Mouse (Mus musculus) adrenal gland, postnatal 14 days (tissue): ENCODE measurements around the gene Kansl1. TPM values are rescaled to one million over a fixed set of nuclear protein-coding genes. Genes with fewer than 3 reads are reported as not detected.
"Not testable (repeated sequence)": the region's sequence is repeated elsewhere in the genome, so short reads cannot be mapped to it uniquely, and the experiment has no call there.

ENCODE experiments used
- DNase-seq: peaks from one replicate; pipeline ENCODE4 v3.0.0; 2021; ENCODE audit warnings: mixed read lengths
- long read RNA-seq, 2 experiments: library from polyadenylated mRNA; stranded (forward); transcript quantifications; one replicate each; pipeline ENCODE4 v2.0.0; 2021
- total RNA-seq: library from RNA; stranded (reverse); gene quantifications from 2 replicates; pipeline ENCODE4 v1.2.3, GENCODE M21; 2021

Kansl1 gene
- 49.7 and 53.7 TPM in 2 replicates for total RNA-seq
- long read RNA-seq, experiment 1, full-length matches to known transcripts = 1 of 7 reads
- long read RNA-seq, experiment 1, partial matches to known transcripts = 2 of 7 reads
- long read RNA-seq, experiment 1, other reads (novel, unspliced or antisense) = 4 of 7 reads
- long read RNA-seq, experiment 2, full-length matches to known transcripts = 1 of 12 reads
- long read RNA-seq, experiment 2, partial matches to known transcripts = 3 of 12 reads
- long read RNA-seq, experiment 2, other reads (novel, unspliced or antisense) = 8 of 12 reads

GRCm38 (mm10) chr11:104468751-104469268 lies at the start of gene Kansl1:
TSS of gene Kansl1 (minus strand) at chr11:104468861.
- peak; percentile 64 for DNase-seq

- peak; percentile 34 for DNase-seq
These were observed 43.8 kb upstream of the Kansl1 start for GRCm38 (mm10) chr11:104512436-104512835.

- DNase-seq = peak; percentile 54
These were observed 41.9 kb upstream of the Kansl1 start for GRCm38 (mm10) chr11:104510606-104511005.

- DNase-seq = no peak
These were observed 39.8 kb upstream of the Kansl1 start for GRCm38 (mm10) chr11:104508455-104508854.

- DNase-seq = no peak
These were observed 19.6 kb upstream of the Kansl1 start for GRCm38 (mm10) chr11:104488292-104488691.

GRCm38 (mm10) chr11:104481971-104482370 lies 13.3 kb upstream of the Kansl1 start:
- no peak for DNase-seq

GRCm38 (mm10) chr11:104479505-104479904 lies 10.8 kb upstream of the Kansl1 start:
- DNase-seq = no peak

GRCm38 (mm10) chr11:104469371-104469835 lies 742 bp upstream of the Kansl1 start:
- peak; percentile 97 for DNase-seq

GRCm38 (mm10) chr11:104467698-104468097 lies 963 bp downstream of the Kansl1 start:
- DNase-seq = no peak

- peak; percentile 82 for DNase-seq
These were observed 7.1 kb downstream of the Kansl1 start for GRCm38 (mm10) chr11:104461551-104461950.

- peak; percentile 53 for DNase-seq
These were observed 9.0 kb downstream of the Kansl1 start for GRCm38 (mm10) chr11:104459671-104460070.

- no peak for DNase-seq
These were observed 10.2 kb downstream of the Kansl1 start for GRCm38 (mm10) chr11:104458507-104458906.

- DNase-seq = no peak
These were observed 16.0 kb downstream of the Kansl1 start for GRCm38 (mm10) chr11:104452709-104453108.

GRCm38 (mm10) chr11:104451239-104451638 lies 17.4 kb downstream of the Kansl1 start:
- peak; percentile 40 for DNase-seq

- not testable (repeated sequence) for DNase-seq
These were observed 20.2 kb downstream of the Kansl1 start for GRCm38 (mm10) chr11:104448499-104448898.

- DNase-seq = no peak
These were observed 23.1 kb downstream of the Kansl1 start for GRCm38 (mm10) chr11:104445538-104445937.

GRCm38 (mm10) chr11:104445044-104445443 lies 23.6 kb downstream of the Kansl1 start:
- no peak for DNase-seq

GRCm38 (mm10) chr11:104443359-104443758 lies 25.3 kb downstream of the Kansl1 start:
- no peak for DNase-seq

- peak; percentile 96 for DNase-seq
These were observed 26.1 kb downstream of the Kansl1 start for GRCm38 (mm10) chr11:104442333-104443136.

GRCm38 (mm10) chr11:104441475-104442332 lies 27.0 kb downstream of the Kansl1 start:
- peak; percentile 83 for DNase-seq

GRCm38 (mm10) chr11:104440521-104441474 lies 27.9 kb downstream of the Kansl1 start:
- DNase-seq = peak; percentile 21
